Mouse (Mus musculus) bone marrow macrophage, adult 2 months (primary cell): Measurements from ENCODE around the gene Ust.

Source experiments
- CTCF ChIP-seq: IDR thresholded peaks from 2 replicates; pipeline ENCODE4 v1.5.1; 2012; ENCODE audit warnings: low read depth, mild to moderate bottlenecking, low read length, moderate library complexity
- POLR2A ChIP-seq: IDR thresholded peaks from 2 replicates; pipeline ENCODE4 v1.6.1; 2012; ENCODE audit warnings: mild to moderate bottlenecking, low read depth, low read length, borderline replicate concordance

DNA sequence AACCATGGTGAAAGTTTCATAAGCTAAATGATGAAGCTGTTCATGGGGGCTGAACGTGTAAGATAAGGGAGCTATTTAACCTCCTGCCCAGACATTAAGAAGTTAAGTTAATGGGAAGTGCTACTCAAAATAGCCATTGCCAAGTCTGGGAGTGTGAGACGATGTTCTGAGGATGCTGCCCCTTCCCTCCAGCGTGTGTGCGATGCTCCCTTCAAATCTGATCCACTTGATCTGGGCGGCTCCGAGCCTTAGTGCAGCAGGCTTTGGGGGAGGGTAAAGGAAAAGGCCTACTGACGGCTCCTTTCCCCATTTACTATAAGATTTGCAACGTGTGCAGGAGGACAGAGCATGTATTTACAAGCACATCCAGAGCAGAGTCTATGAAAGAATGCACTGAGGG lies 301.7 kb downstream of the Ust start:
- TF ChIP-seq POLR2A, result no peak
- no peak for TF ChIP-seq CTCF
